Mouse (Mus musculus): Measurements from ENCODE around the gene Erp27. TPM values are rescaled to one million over a fixed set of nuclear protein-coding genes. Genes with fewer than 3 reads are reported as not detected.
"Not testable (repeated sequence)": the region's sequence is repeated elsewhere in the genome, so short reads cannot be mapped to it uniquely, and the experiment has no call there.

The Erp27 gene
- polyA plus RNA-seq, 1 experiment from 2014 or later = 0.34 TPM

- Histone ChIP-seq H3K9me3 (ENCODE audit: control insufficient read depth, low read length) (no peaks in the 10 kb centered on the region), H3K4me3 (ENCODE audit: low read depth, low read length) (no peak overlapping the region), H3K36me3 (ENCODE audit: control insufficient read depth, insufficient read depth, low read length) (no peaks in the 10 kb centered on the region), H3K27me3 (ENCODE audit: control insufficient read depth, insufficient read depth, low read length) (no peaks in the 10 kb centered on the region), H3K4me1 (replicated peaks; ENCODE audit: control insufficient read depth, insufficient read depth, low read length) (no peaks in the 10 kb centered on the region), H3K9ac (ENCODE audit: low read depth, low read length) (no peak overlapping the region), H3K4me2 (replicated peaks; ENCODE audit: low read depth, low read length) (no peak overlapping the region), H3K27ac (ENCODE audit: low read depth, low read length) (no peak overlapping the region)
- DNase-seq (ENCODE audit: low spot score) (no peak), ATAC-seq (ENCODE audit: low FRiP score) (no peak)
- 94% methylated on average over 6 of the region's 6 CpGs for WGBS
Observed at GRCm38 (mm10) chr6:136889554-136889953, 32.4 kb downstream of the Erp27 start.

DNA sequence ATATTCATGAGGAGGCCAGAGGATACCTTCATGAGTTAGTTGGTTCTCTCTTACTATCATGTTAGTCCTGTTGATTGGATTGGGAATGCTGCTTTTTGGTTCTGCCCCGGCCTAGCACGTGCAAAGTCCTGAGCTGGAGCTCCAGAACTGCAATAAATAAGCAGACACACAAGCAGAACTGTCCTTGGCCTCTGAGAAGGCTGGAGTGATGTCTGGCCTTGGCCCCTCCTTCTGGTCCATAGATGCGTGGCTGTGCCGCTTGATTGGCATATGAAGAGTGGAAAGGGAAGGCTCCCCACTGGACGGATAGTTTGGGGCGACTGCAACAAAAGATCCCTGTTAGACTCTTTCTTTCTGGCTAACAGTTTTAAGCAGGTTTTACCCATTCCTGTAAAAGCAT is 32.9 kb downstream of the Erp27 start:
- H3K4me3 ChIP-seq (ENCODE audit: low read depth, low read length) = no peak overlapping the region
- no peak overlapping the region for H3K9ac ChIP-seq (ENCODE audit: low read depth, low read length)
- ATAC-seq (ENCODE audit: low FRiP score) (no peak), DNase-seq (ENCODE audit: low spot score) (no peak)
- H3K27me3 ChIP-seq (ENCODE audit: control insufficient read depth, insufficient read depth, low read length) = no peaks in the 10 kb centered on the region
- 92% methylated on average over 6 of the region's 6 CpGs for WGBS
- H3K27ac ChIP-seq (ENCODE audit: low read depth, low read length) = no peak overlapping the region
- no peaks in the 10 kb centered on the region for H3K9me3 ChIP-seq (ENCODE audit: control insufficient read depth, low read length)
- no peak overlapping the region for H3K4me2 ChIP-seq (replicated peaks; ENCODE audit: low read depth, low read length)
- H3K4me1 ChIP-seq (replicated peaks; ENCODE audit: control insufficient read depth, insufficient read depth, low read length) = no peaks in the 10 kb centered on the region
- H3K36me3 ChIP-seq (ENCODE audit: control insufficient read depth, insufficient read depth, low read length) = no peaks in the 10 kb centered on the region

GRCm38 (mm10) chr6:136887854-136888253 is 34.1 kb downstream of the Erp27 start:
- H3K9ac ChIP-seq (ENCODE audit: low read depth, low read length) = no peak overlapping the region
- no peaks in the 10 kb centered on the region for H3K27me3 ChIP-seq (ENCODE audit: control insufficient read depth, insufficient read depth, low read length)
- H3K4me1 ChIP-seq (replicated peaks; ENCODE audit: control insufficient read depth, insufficient read depth, low read length) = no peaks in the 10 kb centered on the region
- 75% methylated on average over 9 of the region's 9 CpGs for WGBS
- H3K27ac ChIP-seq (ENCODE audit: low read depth, low read length) = no peak overlapping the region
- no peaks in the 10 kb centered on the region for H3K9me3 ChIP-seq (ENCODE audit: control insufficient read depth, low read length)
- ATAC-seq (ENCODE audit: low FRiP score) (no peak), DNase-seq (ENCODE audit: low spot score) (no peak)
- no peak overlapping the region for H3K4me3 ChIP-seq (ENCODE audit: low read depth, low read length)
- H3K36me3 ChIP-seq (ENCODE audit: control insufficient read depth, insufficient read depth, low read length) = no peaks in the 10 kb centered on the region
- H3K4me2 ChIP-seq (replicated peaks; ENCODE audit: low read depth, low read length) = no peak overlapping the region

- H3K9me3 ChIP-seq (ENCODE audit: control insufficient read depth, low read length); H3K27ac ChIP-seq (ENCODE audit: low read depth, low read length); H3K4me2 ChIP-seq (replicated peaks; ENCODE audit: low read depth, low read length); H3K36me3 ChIP-seq (ENCODE audit: control insufficient read depth, insufficient read depth, low read length); H3K9ac ChIP-seq (ENCODE audit: low read depth, low read length); DNase-seq (ENCODE audit: low spot score); H3K4me3 ChIP-seq (ENCODE audit: low read depth, low read length); H3K27me3 ChIP-seq (ENCODE audit: control insufficient read depth, insufficient read depth, low read length); H3K4me1 ChIP-seq (replicated peaks; ENCODE audit: control insufficient read depth, insufficient read depth, low read length); ATAC-seq (ENCODE audit: low FRiP score): not testable (repeated sequence)
- 41% methylated on average over 1 of the region's 1 CpGs for WGBS
Observed at GRCm38 (mm10) chr6:136884766-136885165, 37.2 kb downstream of the Erp27 start.

- DNase-seq (ENCODE audit: low spot score) = no peak
- Histone ChIP-seq H3K4me1 (replicated peaks; ENCODE audit: control insufficient read depth, insufficient read depth, low read length) (no peaks in the 10 kb centered on the region), H3K9ac (ENCODE audit: low read depth, low read length) (no peak overlapping the region), H3K36me3 (ENCODE audit: control insufficient read depth, insufficient read depth, low read length) (no peaks in the 10 kb centered on the region), H3K27me3 (ENCODE audit: control insufficient read depth, insufficient read depth, low read length) (no peaks in the 10 kb centered on the region), H3K27ac (ENCODE audit: low read depth, low read length) (no peak overlapping the region), H3K4me2 (replicated peaks; ENCODE audit: low read depth, low read length) (no peak overlapping the region), H3K4me3 (ENCODE audit: low read depth, low read length) (no peak overlapping the region), H3K9me3 (ENCODE audit: control insufficient read depth, low read length) (no peaks in the 10 kb centered on the region)
- no peak for ATAC-seq (ENCODE audit: low FRiP score)
- 95% methylated on average over 6 of the region's 6 CpGs for WGBS
Observed at GRCm38 (mm10) chr6:136883961-136884360, 38.0 kb downstream of the Erp27 start.

- no peak for DNase-seq (ENCODE audit: low spot score)
- Histone ChIP-seq H3K27ac (ENCODE audit: low read depth, low read length) (no peak overlapping the region), H3K36me3 (ENCODE audit: control insufficient read depth, insufficient read depth, low read length) (no peaks in the 10 kb centered on the region), H3K9me3 (ENCODE audit: control insufficient read depth, low read length) (no peaks in the 10 kb centered on the region), H3K9ac (ENCODE audit: low read depth, low read length) (no peak overlapping the region), H3K4me2 (replicated peaks; ENCODE audit: low read depth, low read length) (no peak overlapping the region), H3K4me1 (replicated peaks; ENCODE audit: control insufficient read depth, insufficient read depth, low read length) (no peaks in the 10 kb centered on the region), H3K4me3 (ENCODE audit: low read depth, low read length) (no peak overlapping the region), H3K27me3 (ENCODE audit: control insufficient read depth, insufficient read depth, low read length) (no peaks in the 10 kb centered on the region)
- ATAC-seq (ENCODE audit: low FRiP score) = no peak
- 74% methylated on average over 3 of the region's 3 CpGs for WGBS
Observed at GRCm38 (mm10) chr6:136883431-136883915, 38.5 kb downstream of the Erp27 start.

- no peak for ATAC-seq (ENCODE audit: low FRiP score)
- no peaks in the 10 kb centered on the region for H3K4me1 ChIP-seq (replicated peaks; ENCODE audit: control insufficient read depth, insufficient read depth, low read length)
- no peak overlapping the region for H3K27ac ChIP-seq (ENCODE audit: low read depth, low read length)
- H3K4me3 ChIP-seq (ENCODE audit: low read depth, low read length) = no peak overlapping the region
- no peaks in the 10 kb centered on the region for H3K27me3 ChIP-seq (ENCODE audit: control insufficient read depth, insufficient read depth, low read length)
- no peak overlapping the region for H3K9ac ChIP-seq (ENCODE audit: low read depth, low read length)
- no peak overlapping the region for H3K4me2 ChIP-seq (replicated peaks; ENCODE audit: low read depth, low read length)
- WGBS = 73% methylated on average over 8 of the region's 8 CpGs
- H3K9me3 ChIP-seq (ENCODE audit: control insufficient read depth, low read length) = no peaks in the 10 kb centered on the region
- no peaks in the 10 kb centered on the region for H3K36me3 ChIP-seq (ENCODE audit: control insufficient read depth, insufficient read depth, low read length)
- DNase-seq (ENCODE audit: low spot score) = no peak
Observed at GRCm38 (mm10) chr6:136881678-136882077, 40.3 kb downstream of the Erp27 start.

DNA sequence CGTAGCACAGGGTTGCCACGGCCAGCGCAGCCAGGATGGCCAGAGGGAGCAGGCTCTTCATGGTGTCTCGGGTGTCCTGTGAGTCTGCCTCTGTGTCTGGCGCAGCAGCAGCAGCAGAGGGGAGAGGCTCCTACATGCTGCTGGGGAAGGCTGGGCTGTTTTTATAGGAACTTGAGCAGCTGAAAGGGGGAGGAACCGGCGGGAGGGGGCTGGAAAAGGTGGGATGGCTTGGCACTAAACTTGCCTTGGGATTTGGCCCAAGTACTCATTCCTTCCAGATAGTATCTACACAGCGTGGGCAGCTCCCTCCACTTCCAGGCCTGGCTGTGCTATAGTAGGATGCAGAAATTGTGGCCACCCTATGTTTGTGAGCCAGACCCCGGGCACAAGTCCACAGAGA is 46.3 kb downstream of the Erp27 start, which contains the start of gene Mgp:
TSS of gene Mgp (minus strand) at position 154 of the 400 bp plus-strand sequence.
- Histone ChIP-seq H3K9ac (ENCODE audit: low read depth, low read length) (no peak within 1 kb of the TSS), H3K27me3 (ENCODE audit: control insufficient read depth, insufficient read depth, low read length) (no peaks in the 10 kb centered on the region), H3K36me3 (ENCODE audit: control insufficient read depth, insufficient read depth, low read length) (no peaks in the 10 kb centered on the region), H3K27ac (ENCODE audit: low read depth, low read length) (no peak within 1 kb of the TSS), H3K4me3 (ENCODE audit: low read depth, low read length) (no peak within 1 kb of the TSS), H3K4me2 (replicated peaks; ENCODE audit: low read depth, low read length) (no peak within 1 kb of the TSS), H3K4me1 (replicated peaks; ENCODE audit: control insufficient read depth, insufficient read depth, low read length) (no peaks in the 10 kb centered on the region), H3K9me3 (ENCODE audit: control insufficient read depth, low read length) (no peaks in the 10 kb centered on the region)
- no peak for ATAC-seq (ENCODE audit: low FRiP score)
- WGBS = 53% methylated on average over 9 of the region's 9 CpGs
- DNase-seq (ENCODE audit: low spot score) = no peak

- H3K4me3 ChIP-seq (ENCODE audit: low read depth, low read length) = no peak overlapping the region
- no peaks in the 10 kb centered on the region for H3K36me3 ChIP-seq (ENCODE audit: control insufficient read depth, insufficient read depth, low read length)
- DNase-seq (ENCODE audit: low spot score) (no peak), ATAC-seq (ENCODE audit: low FRiP score) (no peak)
- H3K9me3 ChIP-seq (ENCODE audit: control insufficient read depth, low read length) = no peaks in the 10 kb centered on the region
- H3K4me1 ChIP-seq (replicated peaks; ENCODE audit: control insufficient read depth, insufficient read depth, low read length) = no peaks in the 10 kb centered on the region
- no peak overlapping the region for H3K4me2 ChIP-seq (replicated peaks; ENCODE audit: low read depth, low read length)
- WGBS = 83% methylated on average over 8 of the region's 8 CpGs
- H3K27ac ChIP-seq (ENCODE audit: low read depth, low read length) = no peak overlapping the region
- H3K27me3 ChIP-seq (ENCODE audit: control insufficient read depth, insufficient read depth, low read length) = no peaks in the 10 kb centered on the region
- H3K9ac ChIP-seq (ENCODE audit: low read depth, low read length) = no peak overlapping the region
Observed at GRCm38 (mm10) chr6:136874599-136874998, 47.4 kb downstream of the Erp27 start.

Measured in hindbrain, embryonic 11.5 days (tissue).